Mouse (Mus musculus) heart, postnatal 25 days (tissue): Measurements from ENCODE around the gene Top2b. TPM values are rescaled to one million over a fixed set of nuclear protein-coding genes. Genes with fewer than 3 reads are reported as not detected.

Experiments
- total RNA-seq, 2 experiments: library from RNA; stranded (reverse); gene quantifications; 2 replicates each; pipeline ENCODE4 v1.2.3; 2021

Top2b gene
- total RNA-seq, 2 experiments from 2014 or later = 62.4 to 67.5 TPM

Other genes with a start within 250 kb of the Top2b start
- gene Ngly1, start 115.9 kb upstream of the Top2b start, total RNA-seq = 10 to 100 TPM; 31.9 to 40.8 TPM
- gene Oxsm, start 115.4 kb upstream of the Top2b start, total RNA-seq = 10 to 100 TPM; 20.2 to 21.1 TPM